Mouse (Mus musculus): ENCODE data around the gene Ppp1r35.

Gene Ppp1r35

GRCm38 (mm10) chr5:137782776-137783522 is 4.3 kb downstream of the Ppp1r35 start:
- DNase-seq (ENCODE audit: low spot score in 2 of 2) = no peak

DNA sequence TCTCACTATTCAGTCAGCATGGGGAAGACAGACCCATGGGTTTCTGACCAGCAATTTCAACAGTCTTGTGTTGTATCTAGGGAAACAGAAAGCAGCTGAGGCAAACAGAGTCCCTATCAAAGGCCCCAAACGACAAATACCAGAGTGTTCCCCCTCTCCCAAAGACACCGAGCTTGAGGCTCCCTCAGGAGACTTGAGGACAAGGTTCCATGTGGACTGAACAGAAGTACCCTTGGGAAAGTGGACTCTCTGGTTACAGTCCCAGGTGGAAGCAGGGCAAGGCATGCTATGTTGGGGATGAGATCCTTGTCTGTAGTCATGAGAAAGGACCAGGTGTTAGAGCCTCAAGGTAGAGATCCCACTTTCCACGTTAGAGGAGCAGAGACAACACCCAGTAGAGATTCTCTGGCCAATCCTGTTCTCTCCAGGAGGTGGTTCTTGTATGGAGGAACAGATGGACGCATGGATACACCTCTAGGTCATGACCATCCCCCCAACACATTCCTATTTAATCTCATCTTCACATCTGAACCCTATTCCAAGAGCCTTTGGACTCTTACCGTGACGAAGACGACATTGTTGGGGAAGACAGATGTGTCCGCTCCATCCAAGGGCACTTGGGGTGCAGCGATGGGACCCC is 5.4 kb downstream of the Ppp1r35 start:
- DNase-seq (ENCODE audit: low spot score in 2 of 2) = no peak

DNA sequence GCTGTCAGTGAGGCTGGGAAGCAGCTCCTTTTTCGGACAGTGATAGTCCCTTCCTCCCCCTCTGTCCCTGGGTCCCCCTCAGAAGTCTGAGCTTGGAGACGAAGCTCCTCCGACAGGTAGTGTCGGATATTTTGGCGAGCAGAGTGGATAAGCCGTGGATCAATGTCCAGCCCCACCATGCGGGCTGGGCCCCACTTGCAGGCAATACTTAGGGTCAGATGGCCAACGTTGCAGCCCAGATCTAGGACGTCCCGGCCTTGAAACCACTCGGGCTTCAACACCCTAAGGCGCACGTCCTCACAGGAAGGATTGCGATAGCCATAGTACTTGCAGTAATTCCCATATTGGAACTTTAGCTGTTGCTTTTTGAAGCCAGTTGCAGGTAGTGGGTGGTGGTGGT is 5.9 kb downstream of the Ppp1r35 start:
- no peak for DNase-seq (ENCODE audit: low spot score in 2 of 2)

GRCm38 (mm10) chr5:137785164-137786031 is 6.7 kb downstream of the Ppp1r35 start:
- DNase-seq (ENCODE audit: low spot score in 2 of 2) = peak in 1 of 2 experiments; percentile 63

- DNase-seq (ENCODE audit: low spot score in 2 of 2) = peak; percentile 97 to 98
Observed at GRCm38 (mm10) chr5:137786109-137786942, 7.7 kb downstream of the Ppp1r35 start.

DNA sequence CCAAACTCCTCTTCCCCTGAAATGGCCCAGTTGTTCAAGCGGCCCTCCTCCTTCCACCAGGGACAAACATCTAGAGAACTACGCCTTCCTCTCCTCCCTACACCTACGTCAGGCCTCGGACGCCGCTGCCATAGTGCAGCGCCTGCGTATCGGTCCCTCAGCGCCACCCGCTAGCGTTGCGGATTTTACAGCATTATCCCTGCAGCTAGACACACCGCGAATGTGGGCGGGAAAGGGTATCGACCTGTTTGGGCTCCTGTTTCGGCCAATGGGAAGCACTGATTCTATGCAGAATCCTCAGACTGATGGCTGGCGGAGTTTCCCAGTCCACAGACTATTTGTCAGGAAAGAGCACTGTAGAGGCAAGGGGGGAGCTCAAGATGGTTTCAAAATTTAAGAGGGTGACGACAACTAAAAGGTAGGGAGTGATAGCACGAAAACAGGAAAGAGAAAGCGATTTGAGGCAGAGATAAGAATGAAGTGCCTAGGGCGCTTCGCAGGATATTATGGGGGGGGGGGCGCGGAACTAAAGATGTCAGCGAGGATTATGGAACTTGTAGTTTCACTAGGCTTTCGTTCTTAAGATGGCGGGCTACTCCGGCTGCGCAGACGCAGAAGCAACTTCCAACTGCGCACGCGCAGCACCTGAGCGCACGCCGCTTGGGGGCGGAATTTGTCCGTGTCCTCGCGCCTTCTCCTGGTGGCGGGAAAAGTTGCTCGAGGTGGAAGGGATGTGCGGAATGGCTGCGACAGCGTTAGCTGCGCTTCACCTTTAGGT is 8.7 kb downstream of the Ppp1r35 start, which contains the start of the genes Mepce and Zcwpw1:
Gene Mepce, minus strand, starts transcription at position 505 of the 778 bp plus-strand sequence.
Gene Zcwpw1, plus strand, starts transcription at position 648 of the 778 bp plus-strand sequence.
- DNase-seq (ENCODE audit: low spot score in 2 of 2) = peak; percentile 92 to 94

DNA sequence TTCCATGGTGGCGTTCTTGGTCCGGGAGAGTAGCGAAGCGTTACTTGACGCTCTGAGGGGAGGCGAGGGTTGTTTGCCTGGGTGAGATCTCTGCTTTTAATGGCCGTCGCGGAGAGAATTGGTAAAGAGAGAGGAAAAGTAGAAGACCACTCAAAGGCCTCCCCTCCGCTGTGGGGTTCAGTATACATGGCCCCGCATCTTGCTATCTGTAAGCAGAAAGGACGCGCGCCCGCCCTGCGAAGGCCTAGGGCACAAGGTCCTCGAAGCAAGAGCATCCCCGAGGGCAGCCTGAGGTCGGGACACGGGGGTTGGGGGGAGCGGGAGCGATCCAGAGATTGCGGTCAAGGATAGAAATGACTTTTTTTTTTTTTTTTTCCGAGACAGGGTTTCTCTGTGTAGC is 9.5 kb downstream of the Ppp1r35 start:
- DNase-seq (ENCODE audit: low spot score in 2 of 2) = no peak

DNA sequence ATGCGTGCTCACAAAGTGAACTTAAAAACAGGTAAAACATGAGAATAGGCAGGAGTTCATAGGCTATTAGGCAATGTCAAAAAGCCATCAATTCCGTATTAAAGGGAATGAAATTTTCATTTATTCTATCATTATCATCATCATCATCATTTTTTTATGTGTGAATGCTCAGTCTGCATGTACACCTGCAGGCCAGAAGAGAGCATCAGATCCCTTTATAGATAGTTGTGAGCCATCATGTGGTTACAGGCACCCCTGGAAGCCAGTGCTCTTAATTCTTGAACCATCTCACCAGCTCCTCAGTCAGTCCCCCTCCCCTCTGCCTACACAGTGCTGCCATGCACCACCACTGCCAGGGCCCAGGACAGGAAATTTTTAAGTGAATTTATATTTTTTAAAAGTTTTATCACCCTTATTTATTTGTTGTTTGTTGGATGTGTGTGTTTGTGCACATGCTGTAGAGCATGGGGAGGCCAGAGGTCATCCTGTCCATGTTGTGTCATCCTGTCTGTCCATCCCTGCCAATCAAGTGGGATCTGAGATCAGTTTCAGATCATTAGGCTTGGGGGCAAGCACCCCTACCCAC is 10.4 kb downstream of the Ppp1r35 start:
- no peak for DNase-seq (ENCODE audit: low spot score in 2 of 2)

DNA sequence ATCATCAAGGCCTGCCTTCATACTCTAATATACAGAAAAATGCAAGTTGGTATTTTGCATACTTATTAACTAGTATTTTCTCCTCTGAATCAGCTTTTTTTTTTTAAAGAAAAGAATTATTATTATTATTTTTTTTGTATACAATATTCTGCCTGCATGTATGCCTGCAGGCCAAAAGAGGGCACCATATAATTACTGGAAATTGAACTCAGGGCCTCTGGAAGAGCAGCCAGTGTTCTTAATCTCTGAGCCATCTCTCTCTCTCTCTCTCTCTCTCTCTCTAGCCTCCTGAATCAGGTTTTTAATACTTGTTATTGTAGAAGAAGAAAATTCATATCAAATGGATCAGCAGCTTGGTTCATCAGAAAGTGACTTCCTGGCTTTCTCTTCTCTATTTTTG is 12.9 kb downstream of the Ppp1r35 start:
- DNase-seq (ENCODE audit: low spot score in 2 of 2) = no peak

GRCm38 (mm10) chr5:137796606-137797005 is 18.0 kb downstream of the Ppp1r35 start:
- no peak for DNase-seq (ENCODE audit: low spot score in 2 of 2)

- no peak for DNase-seq (ENCODE audit: low spot score in 2 of 2)
Observed at GRCm38 (mm10) chr5:137800917-137801316, 22.3 kb downstream of the Ppp1r35 start.

DNA sequence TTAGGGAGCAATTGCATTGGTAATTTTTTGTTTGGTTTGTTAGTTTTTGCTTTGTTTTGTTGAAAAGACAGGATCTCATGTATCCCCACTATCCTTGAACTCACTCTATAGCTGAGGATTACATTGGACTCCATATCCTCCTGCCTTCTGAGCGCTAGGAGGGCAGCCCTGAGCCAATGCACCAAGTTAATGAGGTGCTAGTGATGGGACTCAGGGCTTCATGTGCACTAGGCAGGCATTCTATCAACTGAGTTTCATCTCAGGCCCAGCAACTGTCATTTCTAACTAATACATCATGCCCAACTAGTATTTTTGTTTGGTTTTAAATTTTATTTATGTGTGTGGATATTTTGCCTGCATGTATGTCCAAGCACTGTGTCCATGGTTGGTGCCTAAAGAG is 27.5 kb downstream of the Ppp1r35 start:
- DNase-seq (ENCODE audit: low spot score in 2 of 2) = no peak

DNA sequence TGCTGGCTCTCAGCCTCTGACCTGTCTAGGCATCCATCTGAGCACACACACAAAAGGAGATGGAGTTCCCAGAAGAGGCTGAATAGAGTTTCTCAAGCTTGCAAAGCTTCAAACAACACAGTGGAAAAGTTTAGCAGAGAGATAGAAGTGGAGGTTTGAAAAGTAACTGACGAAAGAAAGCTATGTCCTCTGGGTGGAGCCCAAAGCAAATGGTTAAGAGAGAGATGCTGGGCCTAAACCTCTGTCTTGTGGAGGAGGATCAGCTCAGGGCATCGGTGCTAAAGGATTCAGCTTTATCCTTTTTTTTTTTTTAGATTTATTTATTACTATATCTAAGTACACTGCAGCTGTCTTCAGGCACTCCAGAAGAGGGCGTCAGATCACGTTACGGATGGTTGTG is 29.7 kb downstream of the Ppp1r35 start:
- no peak for DNase-seq (ENCODE audit: low spot score in 2 of 2)

GRCm38 (mm10) chr5:137817466-137818222 is 39.0 kb downstream of the Ppp1r35 start:
- DNase-seq (ENCODE audit: low spot score in 2 of 2) = no peak

- no peak for DNase-seq (ENCODE audit: low spot score in 2 of 2)
Observed at GRCm38 (mm10) chr5:137822126-137822525, 43.5 kb downstream of the Ppp1r35 start.

- DNase-seq (ENCODE audit: low spot score in 2 of 2) = no peak
Observed at GRCm38 (mm10) chr5:137822602-137823001, 44.0 kb downstream of the Ppp1r35 start.

- no peak for DNase-seq (ENCODE audit: low spot score in 2 of 2)
Observed at GRCm38 (mm10) chr5:137823455-137824045, 44.9 kb downstream of the Ppp1r35 start.

GRCm38 (mm10) chr5:137825030-137825429 is 46.4 kb downstream of the Ppp1r35 start:
- DNase-seq (ENCODE audit: low spot score in 2 of 2) = no peak

- no peak for DNase-seq (ENCODE audit: low spot score in 2 of 2)
Observed at GRCm38 (mm10) chr5:137825971-137826370, 47.3 kb downstream of the Ppp1r35 start.

Measured in spleen, postnatal 14 days (tissue).